Mouse (Mus musculus) adrenal gland, adult 18-20 months (tissue): ENCODE measurements at regions not wholly inside any gene's neighbourhood (a gene's known extent, or its start where the extent isn't known, plus 50 kb on each side); places are given as distances from the start of the nearest gene placed in this dataset.

Experiments
- DNase-seq, 2 experiments: peaks; one replicate each; pipeline ENCODE4 v3.0.0; 2021 to 2022; ENCODE audit warnings: low spot score in 2 of 2

DNA sequence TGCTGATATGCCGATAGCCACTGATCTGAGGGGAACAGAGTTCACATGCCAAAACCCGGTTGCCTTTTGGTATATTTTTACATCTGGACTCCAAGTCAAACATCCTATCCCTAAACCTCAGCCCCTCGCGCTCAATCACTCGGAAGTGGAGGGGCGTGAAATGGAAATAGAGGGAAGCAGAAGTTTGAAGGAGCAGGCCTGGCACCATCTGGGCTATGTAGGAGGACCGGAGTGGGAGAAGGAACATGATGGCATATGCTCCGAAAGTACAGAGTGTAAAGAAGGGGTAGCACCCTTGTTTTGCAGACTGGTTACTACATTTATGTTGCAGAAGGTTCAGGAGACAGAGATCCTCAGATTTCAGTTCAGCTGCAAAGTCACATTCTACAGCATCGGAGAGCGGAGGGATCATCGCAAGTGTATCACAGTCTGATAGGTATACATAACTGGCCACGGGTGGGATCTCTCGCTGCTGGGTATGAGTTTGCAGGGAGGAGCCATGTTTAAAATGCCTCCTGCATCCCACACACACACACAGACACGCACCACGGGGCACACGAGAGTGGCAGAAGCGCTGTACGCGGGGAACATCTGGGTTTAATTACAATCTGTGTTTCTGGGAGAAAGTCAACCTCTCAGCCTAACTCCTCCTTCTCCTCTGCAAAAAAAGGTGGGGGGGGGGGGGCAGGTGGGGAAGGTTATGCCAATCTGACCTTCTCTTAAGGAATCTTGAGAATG lies 107.2 kb upstream of the Atp2b1 start:
- DNase-seq, result no peak

- DNase-seq, result no peak
Measured at GRCm38 (mm10) chr10:98808644-98809043, 105.6 kb upstream of the Atp2b1 start.

DNA sequence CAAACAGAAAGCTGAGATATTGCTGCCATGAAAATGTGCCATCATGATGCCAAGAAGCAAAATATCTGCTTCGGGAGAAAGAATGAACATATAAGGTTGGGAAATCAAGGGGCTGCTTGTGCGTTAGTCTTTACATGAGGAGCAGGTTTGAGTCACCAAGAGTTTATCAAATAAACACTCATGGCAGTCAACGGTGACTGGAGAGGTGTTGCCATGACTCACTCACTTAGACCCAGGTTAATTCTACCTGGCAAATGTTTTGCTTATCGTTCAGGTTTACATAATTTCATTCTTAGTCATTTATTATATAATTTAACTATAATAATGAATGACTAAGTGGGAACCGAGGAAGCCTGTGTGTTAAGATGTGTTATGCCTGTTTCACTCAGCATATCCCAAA lies 85.2 kb upstream of the Atp2b1 start:
- no peak for DNase-seq

DNA sequence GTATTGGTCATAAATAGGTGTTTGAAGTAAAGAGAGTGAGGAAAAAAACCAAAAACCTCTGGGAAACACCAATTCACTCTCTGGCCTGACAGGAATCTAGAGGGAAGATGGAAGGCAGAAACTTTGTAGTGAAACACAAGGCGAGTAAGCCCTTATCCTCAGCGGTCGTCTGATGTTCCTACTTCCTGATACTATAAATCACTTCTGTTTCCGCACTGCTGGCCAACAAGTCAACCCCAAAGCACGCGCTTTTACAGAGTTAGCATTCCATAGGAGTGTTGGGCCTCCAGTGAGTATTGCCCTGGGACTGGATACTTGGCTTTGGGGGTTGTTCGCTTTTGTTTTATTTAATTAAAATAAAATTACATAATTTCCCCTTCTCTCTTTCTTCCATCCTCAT lies 82.7 kb upstream of the Atp2b1 start:
- DNase-seq, result no peak

DNA sequence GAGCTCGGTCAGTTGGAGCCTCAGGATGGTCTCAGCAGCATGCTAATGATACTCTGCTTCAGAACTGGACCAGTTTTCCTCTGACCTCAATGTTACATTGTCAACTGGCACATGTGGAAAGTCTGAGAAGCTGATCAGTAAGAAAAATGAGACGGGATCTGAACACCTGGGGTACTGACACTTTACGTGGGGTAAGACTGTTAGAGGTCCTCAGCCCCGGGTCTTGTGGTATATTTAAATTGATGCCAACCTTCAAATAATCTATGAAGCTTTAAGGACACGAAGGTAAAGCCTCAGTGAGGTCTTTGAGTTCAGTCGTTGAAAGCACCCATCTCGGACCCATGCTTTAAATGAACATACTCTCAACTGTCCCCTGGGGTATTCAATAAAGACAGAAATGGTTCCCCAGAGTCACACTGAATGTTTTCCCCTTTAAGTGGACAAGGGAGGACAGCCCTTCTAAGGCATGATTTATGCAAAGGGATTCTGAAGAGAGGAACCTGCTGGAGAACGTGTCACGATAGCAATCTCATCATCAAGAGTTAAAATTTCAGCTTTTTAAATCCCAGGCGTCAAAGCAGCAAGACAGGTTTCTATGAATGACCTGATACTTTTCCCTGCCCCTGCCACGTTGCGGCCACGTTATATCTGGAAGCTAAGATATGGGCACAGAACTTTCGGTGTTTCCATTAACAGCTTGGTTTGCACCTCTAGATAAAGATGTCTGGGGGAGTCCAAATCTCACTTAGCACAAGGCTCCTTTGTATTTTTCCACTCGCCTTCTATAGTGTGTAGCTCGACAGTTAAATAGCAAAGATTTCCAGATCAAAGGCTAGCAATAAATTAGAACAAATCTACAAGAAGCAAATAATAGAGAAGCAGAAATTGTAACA lies 76.7 kb upstream of the Atp2b1 start:
- no peak for DNase-seq

DNA sequence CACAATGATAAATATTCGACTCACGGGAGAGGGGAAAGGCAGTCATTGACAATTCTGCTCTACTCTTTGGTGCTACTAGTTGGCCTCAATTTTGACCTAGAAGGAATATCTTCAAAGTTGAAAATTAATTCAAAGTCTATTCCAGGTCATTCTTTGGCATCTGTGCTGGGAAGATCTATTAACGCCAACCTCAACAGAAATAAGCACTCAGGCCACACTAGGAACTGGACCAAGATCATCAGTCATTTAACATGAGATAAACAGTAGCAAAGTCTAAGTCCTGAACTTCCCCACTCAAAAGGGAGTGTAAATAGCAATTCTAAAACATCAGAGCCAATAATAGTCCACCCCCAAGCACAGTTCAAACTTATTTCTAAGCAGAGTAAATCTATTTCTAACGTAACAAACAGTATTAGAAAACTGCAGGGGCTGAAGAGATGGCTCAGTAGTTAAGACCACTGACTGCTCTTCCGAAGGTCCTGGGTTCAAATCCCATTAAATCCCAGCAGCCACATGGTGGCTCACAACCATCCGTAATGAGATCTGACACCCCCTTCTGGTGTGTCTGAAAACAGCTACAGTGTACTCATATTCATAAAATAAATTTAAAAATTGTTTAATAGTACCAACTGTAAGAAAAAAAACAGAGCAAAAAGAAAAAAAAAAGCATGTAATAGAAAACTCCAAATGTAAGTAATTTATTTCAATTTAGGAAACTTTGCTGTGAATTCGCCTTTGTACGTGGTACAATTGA lies 75.1 kb upstream of the Atp2b1 start:
- DNase-seq, result no peak

GRCm38 (mm10) chr10:98839963-98840362 lies 74.2 kb upstream of the Atp2b1 start:
- DNase-seq, result no peak

DNA sequence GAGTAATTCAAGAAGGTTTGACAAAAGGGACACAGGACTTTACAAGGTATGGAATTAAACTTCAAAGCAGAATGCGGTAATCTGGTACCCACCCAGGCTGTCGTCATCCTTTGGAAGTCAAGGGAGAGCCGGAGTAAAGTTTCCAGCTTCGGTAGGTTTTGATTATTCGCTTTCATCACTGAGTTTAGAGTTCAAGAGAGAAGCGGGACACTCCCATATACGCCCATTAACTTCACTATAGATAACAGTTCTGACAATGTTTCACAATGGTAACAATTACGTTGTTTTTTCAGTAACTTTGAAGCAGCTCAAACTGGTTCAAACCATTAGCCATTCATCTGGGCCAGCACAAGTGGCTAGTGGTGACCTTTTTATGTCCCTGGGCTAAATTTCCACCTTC lies 73.8 kb upstream of the Atp2b1 start:
- DNase-seq, result no peak

GRCm38 (mm10) chr10:98840957-98841831 lies 73.0 kb upstream of the Atp2b1 start:
- DNase-seq, result no peak

- no peak for DNase-seq
Measured at GRCm38 (mm10) chr10:98841860-98842259, 72.3 kb upstream of the Atp2b1 start.

DNA sequence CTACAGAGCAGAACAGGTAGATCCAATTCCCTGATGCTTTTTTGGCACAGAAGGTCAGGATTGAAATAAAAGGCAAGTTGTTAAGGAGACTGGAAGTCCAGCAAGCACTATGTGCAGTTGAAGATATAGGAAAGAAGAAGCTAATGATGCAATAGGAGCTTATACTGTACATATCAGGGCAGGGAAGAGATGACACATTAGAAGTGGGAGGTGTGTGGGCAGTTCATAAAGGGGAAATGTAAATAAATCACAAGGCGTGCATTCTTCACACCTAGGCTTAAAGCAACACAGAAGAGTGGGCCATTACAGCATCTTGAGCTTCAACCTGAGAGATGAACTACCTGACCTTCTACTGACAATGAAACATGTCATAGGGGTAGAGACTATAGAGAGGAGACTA lies 71.5 kb upstream of the Atp2b1 start:
- DNase-seq, result no peak

- DNase-seq, result no peak
Measured at GRCm38 (mm10) chr10:98849851-98850250, 64.4 kb upstream of the Atp2b1 start.

GRCm38 (mm10) chr10:98857395-98857794 lies 56.8 kb upstream of the Atp2b1 start:
- DNase-seq, result peak; percentile 7 to 26

DNA sequence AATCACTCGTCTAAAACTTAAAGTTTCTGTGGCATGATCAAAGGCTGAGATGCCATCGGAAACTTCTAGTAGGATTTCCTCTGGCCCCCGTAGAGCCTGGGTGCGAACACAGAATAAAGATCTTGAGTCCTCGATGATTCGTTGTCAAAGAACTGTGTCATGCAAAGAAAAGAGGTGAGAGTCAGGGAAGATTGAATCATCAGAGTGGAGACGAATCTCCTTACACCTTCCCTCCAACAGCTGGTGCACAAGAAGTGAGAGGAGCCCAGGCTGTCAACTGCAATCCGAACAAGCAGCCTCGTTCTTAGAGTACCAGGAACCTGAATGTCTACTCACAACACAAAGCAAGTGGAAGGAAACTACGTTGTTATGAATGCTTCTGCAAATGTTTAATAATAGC lies 52.7 kb upstream of the Atp2b1 start:
- DNase-seq, result no peak

- DNase-seq, result no peak
Measured at GRCm38 (mm10) chr10:98862712-98863111, 51.5 kb upstream of the Atp2b1 start.

DNA sequence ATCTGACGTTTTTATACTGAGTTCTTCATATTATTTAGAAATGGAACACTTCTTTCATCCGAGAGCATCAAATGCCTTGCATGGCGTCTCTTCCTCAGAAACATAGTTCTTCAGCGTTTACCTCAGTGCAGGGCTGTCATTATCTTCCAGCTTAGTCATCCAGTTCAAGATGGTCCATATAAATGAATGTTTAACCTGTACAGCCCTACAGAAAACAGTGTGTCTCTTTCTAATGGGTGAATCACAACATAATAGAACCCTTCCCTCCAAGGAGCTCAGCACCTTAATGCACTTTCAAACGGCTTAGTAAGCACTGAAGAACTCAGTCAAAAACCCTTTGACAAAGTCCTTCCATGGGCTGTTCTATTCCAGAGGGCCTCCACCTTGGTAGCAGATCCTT lies 49.8 kb upstream of the Atp2b1 start:
- no peak for DNase-seq
